Mouse (Mus musculus): ENCODE data around the gene Scn4a. TPM values are rescaled to one million over a fixed set of nuclear protein-coding genes. Genes with fewer than 3 reads are reported as not detected.
"Not testable (repeated sequence)": the region's sequence is repeated elsewhere in the genome, so short reads cannot be mapped to it uniquely, and the experiment has no call there.

Scn4a gene
- polyA plus RNA-seq, 1 experiment from 2014 or later = not detected

DNA sequence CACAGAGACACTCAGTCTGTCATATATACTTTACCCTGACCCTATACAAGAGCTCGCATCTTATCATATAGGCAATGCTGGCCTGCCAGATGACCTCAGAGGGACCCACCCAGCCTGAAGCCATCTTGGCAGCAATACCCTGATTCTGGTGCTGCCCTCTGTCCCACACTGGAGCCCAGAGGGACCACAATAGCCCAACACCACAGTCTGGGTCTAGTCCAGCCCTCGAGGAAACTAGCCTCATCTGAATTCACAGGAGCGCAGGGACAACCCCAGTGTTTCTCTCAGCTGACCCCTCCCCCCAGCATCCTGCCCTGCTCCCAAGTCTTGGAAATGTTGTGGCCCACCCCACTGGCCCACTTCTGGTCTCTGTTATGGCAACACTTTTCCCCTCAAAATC lies 1.8 kb downstream of the Scn4a start:
- no peaks in the 10 kb centered on the region for H3K27me3 ChIP-seq (ENCODE audit: low read depth, poor library complexity, severe bottlenecking)
- H3K4me1 ChIP-seq = peaks cover 17% of the 10 kb centered on the region
- DNase-seq (ENCODE audit: low spot score) = no peak
- H3K27ac ChIP-seq = peak overlapping the region; percentile 21; the same call in 1 of the 2 replicates
- WGBS = 71% methylated on average over 3 of the region's 3 CpGs
- no peaks in the 10 kb centered on the region for H3K36me3 ChIP-seq
- H3K9me3 ChIP-seq (replicated peaks) = no peaks in the 10 kb centered on the region
- no peak overlapping the region for H3K4me3 ChIP-seq

DNA sequence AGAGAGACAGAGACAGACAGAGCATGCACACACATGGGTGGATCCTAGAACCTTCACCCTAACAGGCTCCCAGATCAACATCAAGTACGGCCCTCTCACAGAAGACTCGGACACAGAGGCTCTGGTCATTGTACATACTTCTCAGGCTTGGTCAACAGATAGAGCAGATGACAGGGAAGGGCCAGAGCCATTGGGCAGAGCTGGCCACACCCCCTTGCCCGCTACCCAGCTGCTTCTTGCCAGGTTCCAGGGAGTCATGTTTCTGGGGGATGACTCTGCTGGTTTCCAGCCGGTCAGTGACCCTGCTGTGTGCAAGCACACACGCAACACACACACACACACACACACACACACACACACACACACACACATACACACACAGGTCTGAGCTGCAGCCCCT lies 2.2 kb downstream of the Scn4a start:
- Histone ChIP-seq H3K4me1 (peaks cover 16% of the 10 kb centered on the region), H3K4me3 (no peak overlapping the region), H3K36me3 (no peaks in the 10 kb centered on the region), H3K9me3 (replicated peaks) (no peaks in the 10 kb centered on the region), H3K27ac (peak overlapping the region; percentile 21; the same call in 1 of the 2 replicates), H3K27me3 (ENCODE audit: low read depth, poor library complexity, severe bottlenecking) (no peaks in the 10 kb centered on the region)
- no peak for DNase-seq (ENCODE audit: low spot score)
- WGBS = 52% methylated on average over 5 of the region's 5 CpGs

DNA sequence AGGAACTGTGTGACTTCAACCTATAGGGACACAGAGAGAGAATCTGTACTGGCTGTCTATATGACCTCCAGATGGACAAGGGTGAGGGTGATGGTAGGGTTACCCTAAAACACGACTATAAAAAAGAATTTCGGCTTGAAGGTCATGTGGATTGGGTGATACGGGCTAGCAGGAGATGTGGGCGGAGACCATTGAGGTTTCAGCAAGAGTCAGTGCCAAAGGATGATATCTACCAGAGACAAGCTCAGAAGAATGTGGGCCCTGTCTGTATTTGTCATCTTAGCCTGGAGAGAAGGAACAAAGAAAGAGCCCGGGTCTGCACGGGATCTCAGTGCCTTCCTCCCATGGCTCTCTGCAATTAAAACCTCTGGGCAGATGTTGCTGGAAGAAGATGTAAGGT lies 3.3 kb downstream of the Scn4a start:
- Histone ChIP-seq H3K27ac (no peak overlapping the region), H3K4me3 (no peak overlapping the region), H3K9me3 (replicated peaks) (no peaks in the 10 kb centered on the region), H3K36me3 (no peaks in the 10 kb centered on the region), H3K27me3 (ENCODE audit: low read depth, poor library complexity, severe bottlenecking) (no peaks in the 10 kb centered on the region), H3K4me1 (peaks cover 12% of the 10 kb centered on the region)
- DNase-seq (ENCODE audit: low spot score) = no peak
- WGBS = 86% methylated on average over 6 of the region's 6 CpGs

DNA sequence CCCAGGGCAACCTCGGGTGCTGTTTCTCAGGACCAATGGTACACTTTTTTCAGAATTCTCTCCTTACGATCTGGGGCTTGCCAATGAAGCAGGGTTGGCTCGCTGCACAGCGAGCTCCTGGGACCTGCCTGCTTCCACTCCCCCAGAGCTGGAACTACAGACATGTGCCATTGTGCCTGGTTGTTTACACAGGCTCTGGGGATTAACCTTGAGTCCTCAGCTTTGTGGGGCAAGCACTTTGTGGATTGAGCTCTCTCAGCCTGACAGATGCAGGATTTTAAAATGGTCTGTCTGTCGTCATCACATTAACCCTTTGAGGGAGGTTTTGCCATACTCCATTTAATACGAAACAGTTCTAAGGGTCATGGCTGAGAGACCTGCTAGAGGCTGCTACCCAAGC lies 8.2 kb downstream of the Scn4a start:
- Histone ChIP-seq H3K4me3 (no peak overlapping the region), H3K27me3 (ENCODE audit: low read depth, poor library complexity, severe bottlenecking) (no peaks in the 10 kb centered on the region), H3K9me3 (replicated peaks) (no peaks in the 10 kb centered on the region), H3K4me1 (peaks cover 5% of the 10 kb centered on the region), H3K36me3 (no peaks in the 10 kb centered on the region), H3K27ac (no peak overlapping the region)
- 66% methylated on average over 6 of the region's 6 CpGs for WGBS
- DNase-seq (ENCODE audit: low spot score) = no peak

DNA sequence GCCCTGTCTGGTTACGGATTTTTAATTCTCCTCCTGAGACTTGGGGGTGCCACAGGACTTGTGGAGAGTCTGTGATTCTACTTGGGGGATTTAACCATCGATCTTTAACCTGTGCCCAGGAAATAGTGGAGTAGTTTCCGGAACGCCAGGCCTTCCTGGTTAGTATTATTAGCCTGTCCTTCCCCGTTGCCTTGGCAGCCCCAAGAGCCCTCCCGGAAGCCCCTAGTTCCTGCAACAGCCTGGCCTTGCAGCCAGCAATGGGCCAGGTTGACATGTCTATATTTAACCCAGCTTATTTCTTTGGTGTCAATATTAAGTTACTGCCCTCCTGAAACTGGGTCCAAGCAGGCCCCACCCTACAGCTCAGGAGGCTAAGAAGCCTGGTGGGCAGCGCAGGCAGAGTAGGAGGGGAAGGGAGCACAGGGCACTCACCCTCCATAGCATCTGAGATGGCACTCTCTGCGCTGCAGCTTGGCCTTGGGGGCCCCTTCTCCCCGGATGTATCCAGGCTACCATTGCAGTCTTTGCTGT lies 12.0 kb downstream of the Scn4a start:
- Histone ChIP-seq H3K4me3 (no peak overlapping the region), H3K4me1 (peaks cover 8% of the 10 kb centered on the region), H3K27me3 (ENCODE audit: low read depth, poor library complexity, severe bottlenecking) (no peaks in the 10 kb centered on the region), H3K9me3 (replicated peaks) (no peaks in the 10 kb centered on the region), H3K36me3 (no peaks in the 10 kb centered on the region), H3K27ac (no peak overlapping the region)
- WGBS = 86% methylated on average over 9 of the region's 9 CpGs
- no peak for DNase-seq (ENCODE audit: low spot score)

DNA sequence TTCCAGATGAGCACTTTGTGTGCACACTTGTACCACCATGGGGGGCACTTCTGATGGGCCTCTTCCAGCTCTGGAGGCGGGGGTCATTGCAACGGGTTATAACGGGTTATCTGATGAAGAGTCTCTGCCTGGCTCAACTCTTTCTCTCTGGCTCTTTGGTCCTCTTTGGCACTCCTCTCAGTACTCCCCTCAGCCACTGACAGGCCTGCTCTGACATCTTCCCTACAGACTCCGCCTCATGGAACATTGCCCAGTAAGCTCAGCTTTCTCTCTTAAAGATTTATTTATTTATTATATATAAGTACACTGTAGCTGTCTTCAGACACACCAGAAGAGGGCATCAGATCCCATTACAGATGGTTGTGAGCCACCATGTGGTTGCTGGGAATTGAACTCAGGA lies 13.8 kb downstream of the Scn4a start:
- H3K27me3 ChIP-seq (ENCODE audit: low read depth, poor library complexity, severe bottlenecking); DNase-seq (ENCODE audit: low spot score); H3K4me1 ChIP-seq; H3K4me3 ChIP-seq; H3K9me3 ChIP-seq (replicated peaks); H3K36me3 ChIP-seq: not testable (repeated sequence)
- WGBS = 91% methylated on average over 4 of the region's 4 CpGs
- peak overlapping the region; percentile 34; the same call in 1 of the 2 replicates for H3K27ac ChIP-seq

DNA sequence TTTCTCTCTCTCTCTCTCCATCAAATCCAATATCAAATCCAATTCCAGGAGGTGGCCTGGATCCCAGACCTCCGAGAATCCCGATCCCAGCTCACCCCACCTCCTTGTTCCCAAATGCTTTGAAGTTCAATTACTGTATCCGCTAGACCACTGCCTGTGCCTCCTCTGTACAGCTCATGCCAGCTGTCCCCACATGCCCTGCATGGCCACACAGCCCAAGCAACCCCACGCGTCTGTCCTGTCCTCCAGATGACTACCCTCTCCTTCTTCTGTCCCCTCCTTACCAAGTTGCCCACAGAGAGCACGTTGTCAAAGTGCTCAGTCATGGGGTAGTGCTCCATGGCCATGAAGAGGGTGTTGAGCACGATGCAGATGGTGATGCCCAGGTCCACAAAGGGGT lies 14.2 kb downstream of the Scn4a start:
- H3K27me3 ChIP-seq (ENCODE audit: low read depth, poor library complexity, severe bottlenecking) = no peaks in the 10 kb centered on the region
- no peaks in the 10 kb centered on the region for H3K9me3 ChIP-seq (replicated peaks)
- 71% methylated on average over 7 of the region's 7 CpGs for WGBS
- no peak for DNase-seq (ENCODE audit: low spot score)
- no peaks in the 10 kb centered on the region for H3K36me3 ChIP-seq
- H3K4me3 ChIP-seq = no peak overlapping the region
- peaks cover 14% of the 10 kb centered on the region for H3K4me1 ChIP-seq
- H3K27ac ChIP-seq = peak overlapping the region; percentile 34; the same call in 1 of the 2 replicates

DNA sequence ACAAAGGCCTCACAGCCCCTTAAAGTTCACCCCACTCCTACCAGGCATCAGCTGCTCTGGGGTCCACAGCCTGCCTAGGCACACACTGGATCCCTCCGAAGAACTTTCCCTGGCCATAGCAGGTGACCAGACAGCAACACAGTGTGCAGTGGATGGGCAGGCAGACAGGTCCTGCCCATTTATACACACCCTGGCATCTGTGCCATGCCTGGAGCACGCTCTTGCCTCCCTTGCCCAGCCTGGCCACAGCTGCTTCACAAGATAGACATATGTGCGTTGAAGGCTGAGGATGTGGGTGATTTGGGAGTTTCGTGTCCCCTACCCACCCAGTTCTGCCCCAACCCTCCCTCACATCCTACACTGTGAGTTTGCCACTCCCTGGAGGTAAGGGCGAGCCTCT lies 15.1 kb downstream of the Scn4a start:
- H3K36me3 ChIP-seq = no peaks in the 10 kb centered on the region
- no peak overlapping the region for H3K27ac ChIP-seq
- peaks cover 14% of the 10 kb centered on the region for H3K4me1 ChIP-seq
- H3K9me3 ChIP-seq (replicated peaks) = no peaks in the 10 kb centered on the region
- WGBS = 81% methylated on average over 5 of the region's 5 CpGs
- H3K4me3 ChIP-seq = no peak overlapping the region
- no peaks in the 10 kb centered on the region for H3K27me3 ChIP-seq (ENCODE audit: low read depth, poor library complexity, severe bottlenecking)
- no peak for DNase-seq (ENCODE audit: low spot score)

DNA sequence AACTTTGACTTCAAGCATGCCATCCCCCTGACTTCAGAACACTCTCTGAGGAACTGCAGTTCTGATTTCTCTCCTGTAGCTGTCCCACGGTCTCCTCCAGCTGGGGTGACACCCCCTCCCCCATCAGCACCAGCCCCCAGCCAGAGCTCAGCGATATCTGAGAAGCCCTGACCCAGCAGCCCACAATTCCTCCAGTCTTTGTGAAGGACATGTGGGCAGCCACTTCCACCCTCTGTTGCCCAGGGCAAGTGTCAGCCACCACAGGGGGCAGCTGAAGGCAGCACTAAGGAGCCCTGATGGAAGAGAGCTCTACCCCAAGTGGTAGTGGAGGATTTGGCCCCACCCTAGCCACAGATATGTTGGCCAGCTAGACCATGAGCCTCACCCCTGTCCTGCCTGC lies 19.0 kb downstream of the Scn4a start:
- 12% methylated on average over 2 of the region's 2 CpGs for WGBS
- no peak overlapping the region for H3K4me3 ChIP-seq
- no peaks in the 10 kb centered on the region for H3K36me3 ChIP-seq
- peak overlapping the region; percentile 21 for H3K27ac ChIP-seq
- H3K4me1 ChIP-seq = peaks cover 19% of the 10 kb centered on the region
- no peak for DNase-seq (ENCODE audit: low spot score)
- no peaks in the 10 kb centered on the region for H3K27me3 ChIP-seq (ENCODE audit: low read depth, poor library complexity, severe bottlenecking)
- no peaks in the 10 kb centered on the region for H3K9me3 ChIP-seq (replicated peaks)

DNA sequence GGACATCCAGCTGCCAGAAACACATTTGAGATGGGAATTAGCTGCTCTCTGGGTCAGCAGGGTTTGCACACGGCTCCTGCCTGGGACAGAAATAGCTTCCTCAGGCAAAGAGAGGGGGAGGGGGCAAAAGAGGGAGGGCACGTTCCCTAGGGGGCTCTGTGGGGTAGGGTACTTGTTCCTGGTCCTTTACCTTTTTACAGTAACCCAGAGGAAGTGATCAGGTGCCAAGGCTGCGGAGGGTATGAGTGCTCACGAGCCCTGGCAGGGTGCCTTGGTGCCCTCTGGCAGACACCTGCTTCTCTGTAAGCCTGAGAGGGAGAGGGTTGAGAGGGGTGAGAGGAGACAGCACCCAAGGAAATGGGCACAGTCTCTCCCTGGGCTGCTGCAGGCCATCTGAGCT lies 20.6 kb downstream of the Scn4a start:
- H3K9me3 ChIP-seq (replicated peaks) = no peaks in the 10 kb centered on the region

DNA sequence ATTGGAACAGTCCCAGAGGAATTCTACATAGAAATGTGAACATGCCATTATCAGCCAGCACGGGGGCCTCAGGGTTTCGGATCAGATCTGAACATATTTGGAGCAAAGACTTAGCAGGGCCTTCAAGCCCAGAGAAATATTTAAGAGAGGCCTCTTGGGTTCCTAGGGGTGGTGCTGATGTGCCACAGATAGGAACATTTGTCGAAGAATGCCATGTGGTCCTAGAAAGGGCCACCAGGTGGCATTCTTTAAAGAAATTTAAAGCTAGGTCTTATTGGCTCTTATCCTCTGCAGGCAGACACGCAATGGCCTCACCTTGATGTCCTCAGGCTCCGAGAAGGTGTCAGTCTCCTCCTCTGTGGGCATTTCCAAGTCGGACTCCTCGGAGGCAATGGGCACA lies 23.4 kb downstream of the Scn4a start:
- Histone ChIP-seq H3K4me1 (peaks cover 45% of the 10 kb centered on the region), H3K27ac (no peak overlapping the region), H3K36me3 (no peaks in the 10 kb centered on the region), H3K9me3 (replicated peaks) (no peaks in the 10 kb centered on the region), H3K4me3 (no peak overlapping the region), H3K27me3 (ENCODE audit: low read depth, poor library complexity, severe bottlenecking) (no peaks in the 10 kb centered on the region)
- WGBS = 62% methylated on average over 7 of the region's 7 CpGs
- no peak for DNase-seq (ENCODE audit: low spot score)

More for the DNA sequence above, 20.6 kb downstream of the Scn4a start:
- Histone ChIP-seq H3K36me3 (no peaks in the 10 kb centered on the region), H3K27ac (no peak overlapping the region), H3K4me1 (peaks cover 31% of the 10 kb centered on the region), H3K4me3 (no peak overlapping the region), H3K27me3 (ENCODE audit: low read depth, poor library complexity, severe bottlenecking) (no peaks in the 10 kb centered on the region)
- WGBS = 65% methylated on average over 4 of the region's 4 CpGs
- DNase-seq (ENCODE audit: low spot score) = no peak

DNA sequence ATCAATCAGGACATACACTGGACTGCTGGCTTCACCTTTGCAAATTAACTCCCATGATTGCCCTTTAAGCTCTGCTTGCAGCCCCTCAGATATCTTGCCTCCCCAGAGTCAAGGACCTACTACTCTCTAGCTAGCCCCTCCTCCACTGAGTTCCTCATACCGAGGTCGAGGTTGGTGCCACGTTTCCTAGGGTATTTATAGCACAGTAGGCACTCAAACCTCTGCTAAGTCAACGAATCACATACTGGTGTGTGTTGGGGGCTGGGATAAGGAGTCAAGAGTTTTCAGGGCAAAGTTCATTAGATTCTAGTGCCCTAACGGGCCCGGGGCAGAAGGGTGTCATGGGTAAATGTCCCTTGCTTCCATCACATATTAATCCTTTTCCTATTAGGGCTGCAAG lies 24.0 kb downstream of the Scn4a start:
- H3K36me3 ChIP-seq = no peaks in the 10 kb centered on the region
- H3K4me1 ChIP-seq = peaks cover 43% of the 10 kb centered on the region
- no peak for DNase-seq (ENCODE audit: low spot score)
- H3K4me3 ChIP-seq = no peak overlapping the region
- no peaks in the 10 kb centered on the region for H3K27me3 ChIP-seq (ENCODE audit: low read depth, poor library complexity, severe bottlenecking)
- 71% methylated on average over 6 of the region's 6 CpGs for WGBS
- no peaks in the 10 kb centered on the region for H3K9me3 ChIP-seq (replicated peaks)
- H3K27ac ChIP-seq = no peak overlapping the region

DNA sequence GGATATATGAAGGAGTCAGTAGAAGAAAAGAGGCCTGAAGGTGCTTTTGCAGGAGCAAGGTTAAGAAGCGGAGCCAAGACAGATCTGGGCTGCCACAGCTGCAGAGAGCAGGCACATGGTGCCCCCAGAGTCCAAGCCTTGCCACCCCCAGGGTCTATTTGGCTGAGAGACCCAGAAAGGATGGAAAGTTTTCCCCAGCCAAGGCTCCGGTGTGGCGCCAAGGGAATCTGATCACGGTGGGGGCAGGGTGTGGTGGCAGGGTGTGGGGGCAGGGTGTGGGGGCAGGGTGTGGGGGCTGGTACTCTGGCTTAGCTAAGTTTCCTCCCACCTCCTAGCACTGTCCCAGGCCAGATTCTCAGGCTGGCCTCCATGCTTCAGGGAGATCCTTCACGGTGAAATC lies 24.6 kb downstream of the Scn4a start:
- Histone ChIP-seq H3K36me3 (no peaks in the 10 kb centered on the region), H3K27ac (peak overlapping the region; percentile 39; the same call in 1 of the 2 replicates), H3K9me3 (replicated peaks) (no peaks in the 10 kb centered on the region), H3K4me3 (no peak overlapping the region), H3K4me1 (peaks cover 41% of the 10 kb centered on the region), H3K27me3 (ENCODE audit: low read depth, poor library complexity, severe bottlenecking) (no peaks in the 10 kb centered on the region)
- 57% methylated on average over 5 of the region's 5 CpGs for WGBS
- DNase-seq (ENCODE audit: low spot score) = no peak

DNA sequence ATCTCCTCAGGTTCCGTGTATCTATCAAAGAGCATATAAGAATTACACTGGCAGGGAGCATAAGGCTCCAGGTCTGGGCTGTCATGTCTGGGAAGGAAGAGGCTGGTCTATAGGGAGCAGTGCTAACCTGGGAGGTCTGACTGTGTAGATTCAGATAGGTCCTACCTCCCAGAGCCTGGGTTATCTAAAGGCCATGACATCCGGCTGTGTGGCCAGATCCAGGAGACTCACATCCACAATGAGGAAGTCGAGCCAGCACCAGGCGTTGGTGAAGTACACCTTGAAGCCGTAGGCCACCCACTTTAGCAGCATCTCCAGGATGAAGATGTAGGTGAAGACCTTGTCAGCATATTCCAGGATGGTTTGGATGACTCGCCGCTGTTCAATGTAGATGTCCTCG lies 26.6 kb downstream of the Scn4a start:
- Histone ChIP-seq H3K36me3 (no peaks in the 10 kb centered on the region), H3K9me3 (replicated peaks) (no peaks in the 10 kb centered on the region), H3K27ac (no peak overlapping the region), H3K27me3 (ENCODE audit: low read depth, poor library complexity, severe bottlenecking) (no peaks in the 10 kb centered on the region), H3K4me1 (peaks cover 35% of the 10 kb centered on the region), H3K4me3 (no peak overlapping the region)
- DNase-seq (ENCODE audit: low spot score) = no peak
- 84% methylated on average over 8 of the region's 8 CpGs for WGBS
